Mouse (Mus musculus): ENCODE data around the gene Slc7a8. TPM values are rescaled to one million over a fixed set of nuclear protein-coding genes. Genes with fewer than 3 reads are reported as not detected.

Slc7a8 gene
- total RNA-seq, 1 experiment = 0.36 TPM

DNA sequence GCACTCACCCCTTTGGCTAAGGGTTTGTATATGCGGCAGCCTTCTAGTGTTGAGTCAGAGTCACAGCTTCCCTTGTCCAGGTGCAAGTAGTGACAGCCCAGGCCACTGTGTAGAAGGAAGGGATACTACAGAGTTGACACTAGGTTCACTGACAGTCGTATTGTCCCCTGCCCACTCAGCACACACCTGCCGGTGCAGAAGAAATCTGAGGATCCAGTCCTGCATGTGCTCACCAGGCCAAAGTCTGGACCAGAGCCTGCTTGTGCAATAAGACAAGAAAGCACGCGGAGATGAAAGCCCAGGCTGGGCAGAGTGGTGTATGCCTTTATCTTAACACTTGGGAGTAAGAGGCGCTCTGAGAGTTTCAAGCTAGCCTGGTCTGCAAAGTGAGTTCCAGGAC is 86.7 kb downstream of the Slc7a8 start:
- DNase-seq (ENCODE audit: low read depth, low spot score) = no peak
- in situ Hi-C loops (cut with MboI; ENCODE audit: low sequenced_read_pairs in 2 of 2, unreplicated experiment in 2 of 2) = no loop called here
- Histone ChIP-seq H3K9me3 (ENCODE audit: control insufficient read depth, insufficient read depth, low read depth, low read length) (no peaks in the 10 kb centered on the region), H3K36me3 (ENCODE audit: control insufficient read depth, insufficient read depth, low read length, poor library complexity, severe bottlenecking) (peaks cover 11% of the 10 kb centered on the region), H3K9ac (ENCODE audit: insufficient read depth, low read depth, low read length, poor library complexity, severe bottlenecking) (no peak overlapping the region), H3K27ac (ENCODE audit: insufficient read depth, low read depth, low read length, poor library complexity, severe bottlenecking) (no peak overlapping the region), H3K4me1 (ENCODE audit: control insufficient read depth in 2 of 2, insufficient read depth in 2 of 2, low read length in 2 of 2, poor library complexity in 1 of 2) (no peaks in the 10 kb centered on the region), H3K4me3 (ENCODE audit: insufficient read depth in 1 of 2, low read depth in 1 of 2, low read length in 2 of 2, poor library complexity in 1 of 2, severe bottlenecking in 1 of 2) (no peak overlapping the region)
- no peak for TF ChIP-seq CHD2 (IDR thresholded peaks at IDR 0.05; ENCODE audit: low read depth, low read length)
- TF ChIP-seq HCFC1 (IDR thresholded peaks at IDR 0.05; ENCODE audit: borderline replicate concordance, insufficient read depth, low read length) = no peak
- no peak for TF ChIP-seq MAFK (IDR thresholded peaks at IDR 0.05; ENCODE audit: insufficient read depth, low read depth, low read length)
- no peak for TF ChIP-seq ZC3H11A (IDR thresholded peaks at IDR 0.05; ENCODE audit: borderline replicate concordance, low read depth, low read length)
- no peak for TF ChIP-seq ZNF384 (IDR thresholded peaks at IDR 0.05; ENCODE audit: low read depth, low read length)

DNA sequence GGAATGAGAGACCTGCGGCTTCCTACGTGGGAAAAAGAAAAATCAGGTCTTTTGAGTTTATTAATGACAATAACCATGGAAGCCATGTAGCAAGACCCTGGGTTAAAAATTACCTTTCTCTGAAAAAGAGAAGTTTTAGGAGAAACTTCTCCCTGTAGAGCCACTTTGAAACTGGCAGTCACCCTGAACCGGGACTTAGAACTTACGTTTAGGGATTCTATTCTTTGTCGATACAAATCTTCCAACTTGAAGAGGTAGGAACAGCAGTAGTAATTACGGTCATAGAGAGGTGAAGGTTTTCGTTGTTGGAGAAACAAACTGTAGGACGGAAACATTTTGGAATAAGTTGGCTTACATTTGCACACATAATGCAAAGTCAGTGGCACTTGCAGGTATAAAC is 94.5 kb downstream of the Slc7a8 start:
- in situ Hi-C loops (cut with MboI; ENCODE audit: low sequenced_read_pairs in 2 of 2, unreplicated experiment in 2 of 2) = no loop called here
- peaks cover 15% of the 10 kb centered on the region for H3K36me3 ChIP-seq (ENCODE audit: control insufficient read depth, insufficient read depth, low read length, poor library complexity, severe bottlenecking)
- H3K9ac ChIP-seq (ENCODE audit: insufficient read depth, low read depth, low read length, poor library complexity, severe bottlenecking) = peak overlapping the region; percentile 100
- 0 out of 4 replicates have a peak, but pooled peaks cover 0 to 4% of the 10 kb centered on the region in 2 experiments for H3K4me1 ChIP-seq (ENCODE audit: control insufficient read depth in 2 of 2, insufficient read depth in 2 of 2, low read length in 2 of 2, poor library complexity in 1 of 2)
- no peaks in the 10 kb centered on the region for H3K9me3 ChIP-seq (ENCODE audit: control insufficient read depth, insufficient read depth, low read depth, low read length)
- H3K4me3 ChIP-seq (ENCODE audit: insufficient read depth in 1 of 2, low read depth in 1 of 2, low read length in 2 of 2, poor library complexity in 1 of 2, severe bottlenecking in 1 of 2) = peak overlapping the region; percentile 96 to 98
- H3K27ac ChIP-seq (ENCODE audit: insufficient read depth, low read depth, low read length, poor library complexity, severe bottlenecking) = no peak overlapping the region; the same call in 1 of the 2 replicates
- TF ChIP-seq MAFK (IDR thresholded peaks at IDR 0.05; ENCODE audit: insufficient read depth, low read depth, low read length) = no peak
- no peak for DNase-seq (ENCODE audit: low read depth, low spot score)

DNA sequence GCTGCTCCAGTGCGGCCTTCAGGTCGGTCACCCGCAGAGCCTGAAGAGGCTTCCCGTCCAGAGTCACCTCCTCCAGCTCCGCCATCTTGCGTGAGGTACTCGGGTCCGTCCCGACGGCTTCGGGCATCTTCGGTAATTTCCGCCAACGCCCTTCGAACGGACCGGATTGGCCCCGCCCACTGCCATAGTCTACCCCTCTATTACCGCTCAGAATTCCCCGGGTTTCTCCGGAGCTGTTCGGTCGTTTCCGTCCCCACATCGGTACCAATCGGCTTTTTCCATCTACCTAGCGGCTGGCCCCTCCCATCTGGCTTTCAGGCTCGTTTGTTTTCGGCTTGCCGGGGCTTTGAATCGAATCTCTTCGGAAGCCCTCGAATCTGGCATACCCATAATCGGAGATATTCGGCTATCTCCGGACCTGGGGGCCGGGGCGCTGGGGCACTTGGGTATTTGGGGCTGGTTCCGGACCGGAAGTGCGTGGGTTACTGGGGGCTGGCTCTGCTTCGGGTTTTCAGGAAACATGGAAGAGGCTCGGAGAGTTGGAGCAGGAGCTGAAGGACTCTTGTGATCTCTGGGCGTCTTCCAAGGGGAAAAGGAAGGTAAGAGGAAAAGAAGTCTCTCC is 95.1 kb downstream of the Slc7a8 start, which contains the start of gene Acin1:
Acin1 (minus strand) TSS at position 410 of the 622 bp plus-strand sequence.
- H3K9ac ChIP-seq (ENCODE audit: insufficient read depth, low read depth, low read length, poor library complexity, severe bottlenecking) = peak within 1 kb of the TSS; percentile 100
- TF ChIP-seq MAFK (IDR thresholded peaks at IDR 0.05; ENCODE audit: insufficient read depth, low read depth, low read length) = no peak
- TF ChIP-seq ZC3H11A (IDR thresholded peaks at IDR 0.05; ENCODE audit: borderline replicate concordance, low read depth, low read length) = no peak
- TF ChIP-seq ZNF384 (IDR thresholded peaks at IDR 0.05; ENCODE audit: low read depth, low read length) = no peak
- TF ChIP-seq CHD2 (IDR thresholded peaks at IDR 0.05; ENCODE audit: low read depth, low read length) = no peak
- TF ChIP-seq HCFC1 (IDR thresholded peaks at IDR 0.05; ENCODE audit: borderline replicate concordance, insufficient read depth, low read length) = no peak
- no peaks in the 10 kb centered on the region for H3K9me3 ChIP-seq (ENCODE audit: control insufficient read depth, insufficient read depth, low read depth, low read length)
- in situ Hi-C loops (cut with MboI; ENCODE audit: low sequenced_read_pairs in 2 of 2, unreplicated experiment in 2 of 2) = no loop called here
- peak within 1 kb of the TSS; percentile 96 to 98 for H3K4me3 ChIP-seq (ENCODE audit: insufficient read depth in 1 of 2, low read depth in 1 of 2, low read length in 2 of 2, poor library complexity in 1 of 2, severe bottlenecking in 1 of 2)
- peak; percentile 92 for DNase-seq (ENCODE audit: low read depth, low spot score)
- 0 out of 4 replicates have a peak, but pooled peaks cover 0 to 4% of the 10 kb centered on the region in 2 experiments for H3K4me1 ChIP-seq (ENCODE audit: control insufficient read depth in 2 of 2, insufficient read depth in 2 of 2, low read length in 2 of 2, poor library complexity in 1 of 2)
- H3K27ac ChIP-seq (ENCODE audit: insufficient read depth, low read depth, low read length, poor library complexity, severe bottlenecking) = peak within 1 kb of the TSS; percentile 99
- H3K36me3 ChIP-seq (ENCODE audit: control insufficient read depth, insufficient read depth, low read length, poor library complexity, severe bottlenecking) = peaks cover 18% of the 10 kb centered on the region

GRCm38 (mm10) chr14:54686063-54686521 is 95.7 kb downstream of the Slc7a8 start, which contains the start of gene 1700123O20Rik:
Gene 1700123O20Rik (plus strand): TSS chr14:54686216.
- no peak for TF ChIP-seq ZC3H11A (IDR thresholded peaks at IDR 0.05; ENCODE audit: borderline replicate concordance, low read depth, low read length)
- no peak for TF ChIP-seq MAFK (IDR thresholded peaks at IDR 0.05; ENCODE audit: insufficient read depth, low read depth, low read length)
- no peak for TF ChIP-seq ZNF384 (IDR thresholded peaks at IDR 0.05; ENCODE audit: low read depth, low read length)
- TF ChIP-seq HCFC1 (IDR thresholded peaks at IDR 0.05; ENCODE audit: borderline replicate concordance, insufficient read depth, low read length) = no peak; the same call in 1 of the 2 replicates
- TF ChIP-seq CHD2 (IDR thresholded peaks at IDR 0.05; ENCODE audit: low read depth, low read length) = no peak
- peaks cover 17% of the 10 kb centered on the region for H3K36me3 ChIP-seq (ENCODE audit: control insufficient read depth, insufficient read depth, low read length, poor library complexity, severe bottlenecking)
- DNase-seq (ENCODE audit: low read depth, low spot score) = peak; percentile 82
- peak within 1 kb of the TSS; percentile 99 for H3K27ac ChIP-seq (ENCODE audit: insufficient read depth, low read depth, low read length, poor library complexity, severe bottlenecking)
- in situ Hi-C loops (cut with MboI; ENCODE audit: low sequenced_read_pairs in 2 of 2, unreplicated experiment in 2 of 2) = no loop called here
- no peaks in the 10 kb centered on the region for H3K9me3 ChIP-seq (ENCODE audit: control insufficient read depth, insufficient read depth, low read depth, low read length)
- peak within 1 kb of the TSS; percentile 100 for H3K9ac ChIP-seq (ENCODE audit: insufficient read depth, low read depth, low read length, poor library complexity, severe bottlenecking)
- 0 out of 4 replicates have a peak, but pooled peaks cover 0 to 4% of the 10 kb centered on the region in 2 experiments for H3K4me1 ChIP-seq (ENCODE audit: control insufficient read depth in 2 of 2, insufficient read depth in 2 of 2, low read length in 2 of 2, poor library complexity in 1 of 2)
- peak within 1 kb of the TSS; percentile 96 to 98 for H3K4me3 ChIP-seq (ENCODE audit: insufficient read depth in 1 of 2, low read depth in 1 of 2, low read length in 2 of 2, poor library complexity in 1 of 2, severe bottlenecking in 1 of 2)

Measured in ES-E14 (cell line).